Mouse (Mus musculus): ENCODE data around the gene Rpl37a.
A peak's percentile ranks its signal among the peaks of the same experiment; 100 is the strongest.

Gene Rpl37a

DNA sequence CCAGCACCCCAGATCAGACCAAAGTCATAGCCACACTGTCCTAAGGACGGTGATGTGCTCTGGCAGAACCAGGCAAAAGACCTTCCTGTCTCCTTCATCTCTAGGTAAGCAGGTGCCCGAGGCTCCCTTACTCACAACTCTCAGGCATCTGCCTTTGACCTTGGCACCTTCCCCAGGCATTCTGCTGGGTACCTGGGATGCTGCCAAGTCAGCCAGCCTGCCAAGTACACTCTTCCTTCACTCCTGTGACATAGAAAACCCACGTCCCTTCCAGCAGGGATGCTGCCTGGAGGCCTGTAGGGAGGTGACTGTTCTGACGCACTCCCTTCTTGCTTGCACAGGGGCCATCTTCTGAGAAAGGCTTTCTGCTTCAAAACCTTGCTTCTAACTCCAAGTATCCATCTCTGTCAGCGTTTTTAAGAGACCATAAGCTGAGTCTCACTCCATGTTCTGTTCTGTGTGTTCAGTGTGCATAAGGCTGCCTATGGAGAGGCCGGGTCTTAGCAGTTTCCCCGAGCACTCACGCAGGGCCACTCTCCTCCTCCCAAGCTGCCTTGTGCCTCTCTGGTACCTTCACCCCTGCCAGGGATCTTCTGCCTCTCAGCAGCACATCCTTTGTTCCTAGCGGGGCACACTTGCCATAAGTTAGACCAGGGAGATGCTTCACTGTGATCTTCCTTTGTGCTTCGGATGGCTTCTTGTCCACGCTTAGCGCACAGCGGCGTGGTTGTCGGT lies 28.0 kb downstream of the Rpl37a start:
- DNase-seq (ENCODE audit: low spot score in 2 of 2) = no peak

DNA sequence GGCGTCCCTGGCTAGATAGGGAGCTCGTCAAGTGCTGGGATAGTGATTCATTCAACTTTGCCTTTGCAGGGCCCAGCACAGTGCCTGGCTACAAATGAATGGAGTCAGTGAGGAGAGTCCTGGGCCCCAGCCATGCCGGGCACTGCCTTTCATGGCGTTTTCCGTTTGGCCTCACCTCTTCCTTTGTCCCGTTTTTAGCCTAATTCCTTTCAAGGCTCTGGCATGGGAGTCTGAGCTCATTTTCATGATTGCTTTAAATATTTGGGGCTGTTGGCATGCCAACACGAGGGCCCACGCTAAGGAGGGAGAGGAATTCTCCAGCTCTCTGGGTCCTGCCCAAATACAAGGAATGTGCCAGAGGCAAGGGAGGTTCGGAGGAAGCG lies 28.6 kb downstream of the Rpl37a start:
- DNase-seq (ENCODE audit: low spot score in 2 of 2) = no peak

DNA sequence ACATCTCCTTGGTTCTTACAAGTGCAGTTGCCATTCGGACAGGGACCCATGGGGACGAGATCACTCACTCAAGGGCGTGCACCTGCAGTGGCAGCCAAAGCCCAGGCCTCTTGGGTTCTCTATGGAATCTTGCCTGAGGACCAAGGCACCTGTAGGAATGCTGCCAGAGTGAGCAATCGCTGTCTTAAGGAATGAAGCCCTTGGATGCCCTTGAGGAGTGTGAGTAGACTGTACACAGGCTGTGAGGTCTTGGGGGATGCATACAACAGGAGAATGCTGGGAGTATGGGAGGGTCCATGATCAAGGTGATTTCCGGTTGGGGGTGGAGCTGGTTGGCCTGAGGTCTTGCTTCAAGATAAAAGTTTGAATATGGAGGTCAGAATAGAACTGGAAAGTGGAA lies 30.3 kb downstream of the Rpl37a start:
- no peak for DNase-seq (ENCODE audit: low spot score in 2 of 2)

DNA sequence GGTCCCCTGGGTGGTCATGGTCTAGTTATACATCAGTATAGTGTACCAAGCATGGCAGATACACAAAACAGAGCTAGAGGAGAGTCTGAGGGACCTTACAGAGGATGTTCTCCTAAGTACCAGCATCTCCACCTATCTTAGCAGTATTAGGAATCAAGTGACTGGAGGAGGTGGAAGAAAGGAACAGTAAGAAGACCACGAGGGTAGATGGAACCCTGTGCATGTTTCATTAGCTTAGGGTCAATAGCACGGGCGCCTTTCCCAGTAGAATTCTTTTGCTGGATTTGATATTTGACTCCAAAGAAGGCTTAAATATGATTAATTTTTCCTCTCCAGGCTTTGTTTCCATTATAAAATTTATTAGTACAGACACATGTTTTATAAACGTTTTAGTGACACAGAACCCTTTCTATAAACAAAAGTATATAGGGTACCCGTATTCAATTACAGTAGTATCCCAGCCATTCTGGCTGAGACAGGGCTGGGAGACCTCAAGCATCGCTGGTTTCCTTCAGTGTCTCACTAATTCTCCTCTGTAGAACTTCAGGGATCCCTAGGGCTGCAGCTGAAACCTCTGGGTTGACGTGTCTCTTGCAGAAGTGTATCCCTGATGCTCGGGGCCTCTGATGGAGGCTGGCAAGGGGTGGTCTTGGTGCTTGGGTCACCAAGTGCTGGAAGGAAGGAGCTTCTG lies 33.9 kb downstream of the Rpl37a start:
- no peak for DNase-seq (ENCODE audit: low spot score in 2 of 2)

DNA sequence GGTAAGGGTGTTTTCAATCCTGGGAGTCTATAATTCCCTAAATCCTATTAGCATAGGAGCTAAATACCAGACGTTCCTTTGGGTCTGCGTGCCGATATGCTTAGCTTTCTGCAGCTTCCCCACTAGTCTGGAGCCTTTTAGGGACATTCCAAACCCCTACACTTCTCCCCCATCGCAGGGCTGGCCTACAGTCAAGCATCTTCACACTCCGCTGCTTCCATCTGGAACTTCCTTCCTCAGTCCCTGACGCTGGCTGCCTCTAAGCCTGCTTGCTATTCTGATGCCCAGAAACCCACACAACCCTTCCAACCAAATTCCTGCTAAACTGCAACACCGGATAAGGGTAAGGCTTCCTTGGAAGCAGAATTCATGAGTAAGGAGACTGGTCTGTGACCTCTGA lies 35.3 kb downstream of the Rpl37a start:
- DNase-seq (ENCODE audit: low spot score in 2 of 2) = peak in 1 of 2 experiments; percentile 21

DNA sequence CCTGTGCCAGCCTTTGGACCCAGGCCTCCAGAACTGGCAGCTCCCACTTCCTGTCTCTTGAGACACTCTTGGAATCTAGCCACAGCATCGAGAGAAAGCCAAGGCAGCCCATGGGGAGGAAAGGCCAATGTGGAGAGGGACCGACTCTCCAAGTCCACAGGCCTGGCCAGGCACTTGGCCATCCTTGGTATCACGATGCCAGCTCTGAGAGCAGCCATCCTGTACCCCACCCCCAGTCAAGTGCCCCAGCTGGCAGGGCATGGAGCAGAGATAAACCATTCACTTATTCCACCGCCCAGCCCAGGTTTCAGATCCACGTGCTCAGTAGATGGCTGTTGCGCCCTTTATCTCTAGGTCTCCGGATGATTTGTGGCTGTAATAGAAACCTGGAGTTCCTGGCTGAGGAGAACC lies 40.3 kb downstream of the Rpl37a start:
- peak; percentile 32 to 71 for DNase-seq (ENCODE audit: low spot score in 2 of 2)

DNA sequence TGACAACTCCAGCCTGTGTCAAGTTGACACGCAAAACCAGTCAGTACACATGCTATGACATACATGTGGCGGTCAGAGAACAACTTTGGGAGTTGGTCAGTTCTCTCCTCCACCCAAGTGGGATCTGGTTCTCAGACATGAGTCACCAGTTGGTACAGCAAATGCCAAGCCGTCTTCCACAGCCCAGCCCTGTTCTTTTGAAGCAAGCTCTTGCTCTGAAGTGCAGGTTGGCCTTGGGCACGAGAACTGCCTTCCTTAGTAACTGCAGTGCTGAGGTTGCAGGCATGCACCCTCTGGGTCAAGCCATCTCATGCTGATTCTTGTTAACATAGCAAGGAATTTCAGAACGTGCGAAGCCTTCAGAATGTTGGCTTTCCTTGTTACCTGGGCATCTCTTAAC lies 42.1 kb downstream of the Rpl37a start:
- DNase-seq (ENCODE audit: low spot score in 2 of 2) = no peak

DNA sequence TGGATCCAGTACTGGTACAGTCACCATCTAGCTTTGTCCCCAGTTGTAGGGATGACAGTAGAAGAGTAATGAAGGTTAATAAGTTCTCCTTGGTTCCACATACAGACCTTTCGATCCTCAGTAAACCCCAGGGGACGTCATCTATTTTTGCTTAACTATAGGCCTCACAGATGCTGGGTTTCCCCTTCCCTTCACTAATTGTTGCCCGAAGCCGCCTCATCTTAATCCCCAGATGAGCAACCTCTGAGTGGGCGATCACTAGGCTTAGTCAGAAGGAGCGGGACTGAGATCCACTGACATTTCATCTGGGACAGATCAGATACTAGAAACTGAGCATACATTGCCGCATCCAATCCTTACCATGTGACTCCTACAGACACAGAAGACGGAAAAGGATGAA lies 44.1 kb downstream of the Rpl37a start:
- no peak for DNase-seq (ENCODE audit: low spot score in 2 of 2)

DNA sequence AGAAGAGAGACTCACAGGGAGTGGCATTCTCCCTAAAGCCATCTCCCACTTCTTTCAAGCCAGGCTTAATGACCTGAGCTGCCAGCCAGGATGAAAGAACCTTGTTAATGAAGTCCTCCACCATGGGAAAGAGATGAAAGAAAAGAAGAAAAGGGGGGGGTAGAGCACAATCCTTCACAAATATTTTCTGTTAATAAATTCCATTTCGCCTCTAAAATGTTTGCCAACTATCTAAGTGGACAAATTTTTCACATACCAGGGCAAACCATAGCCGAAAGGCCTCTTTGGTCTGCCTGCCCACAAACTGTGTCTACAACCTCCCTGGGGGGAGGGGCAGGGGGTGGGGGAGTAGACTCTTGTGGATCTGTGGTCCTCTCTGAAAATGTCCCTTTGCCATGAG lies 44.7 kb downstream of the Rpl37a start:
- DNase-seq (ENCODE audit: low spot score in 2 of 2) = no peak

DNA sequence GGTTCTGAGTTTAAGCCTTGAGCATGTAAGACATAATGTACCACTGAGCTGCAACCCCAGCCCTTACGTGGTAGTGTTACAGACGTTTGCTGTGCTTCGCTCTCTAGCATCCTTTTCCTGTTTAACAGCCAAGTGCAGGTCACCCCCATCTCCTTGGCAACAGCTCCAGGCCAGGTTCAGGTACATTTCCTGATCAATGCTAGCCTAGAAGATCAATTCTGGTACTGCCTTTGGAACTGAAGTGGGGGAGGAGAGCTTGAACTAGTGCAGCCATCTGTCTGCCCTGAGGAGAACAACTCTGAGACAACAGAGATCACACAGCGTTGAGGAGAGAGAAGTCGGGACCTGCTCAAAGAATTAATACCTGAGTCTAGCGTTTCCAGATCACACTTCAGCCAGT lies 48.7 kb downstream of the Rpl37a start:
- DNase-seq (ENCODE audit: low spot score in 2 of 2) = no peak
